Mouse (Mus musculus) brain, embryonic 18.5 days (tissue): ENCODE measurements at regions not wholly inside any gene's neighbourhood (a gene's known extent, or its start where the extent isn't known, plus 50 kb on each side); places are given as distances from the start of the nearest gene placed in this dataset.
A peak's percentile ranks its signal among the peaks of the same experiment; 100 is the strongest.

Source experiments
- DNase-seq: peaks from one replicate; pipeline ENCODE4 v3.0.0-alpha.2; 2012; ENCODE audit warnings: low read depth, low spot score

DNA sequence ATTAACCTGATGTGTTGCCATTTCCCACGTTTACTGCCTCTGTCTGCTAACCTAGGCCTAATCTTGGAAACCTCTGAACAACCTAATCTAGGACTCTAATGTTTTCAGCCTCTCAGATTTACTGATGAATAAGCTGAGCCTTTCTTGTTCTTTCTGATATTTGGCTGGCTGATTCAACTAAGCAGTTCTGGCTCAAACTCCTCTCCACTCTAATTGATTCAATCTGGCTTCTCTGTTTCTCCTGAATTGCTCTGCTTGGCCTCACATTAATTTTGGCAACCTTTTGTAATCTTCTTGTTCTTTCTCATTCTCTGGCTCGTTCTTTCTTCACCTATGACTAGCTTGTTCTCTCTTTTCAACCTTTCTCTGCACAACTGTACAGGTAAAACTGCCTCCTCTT is 1561.2 kb upstream of the Zeb2 start:
- no peak for DNase-seq

DNA sequence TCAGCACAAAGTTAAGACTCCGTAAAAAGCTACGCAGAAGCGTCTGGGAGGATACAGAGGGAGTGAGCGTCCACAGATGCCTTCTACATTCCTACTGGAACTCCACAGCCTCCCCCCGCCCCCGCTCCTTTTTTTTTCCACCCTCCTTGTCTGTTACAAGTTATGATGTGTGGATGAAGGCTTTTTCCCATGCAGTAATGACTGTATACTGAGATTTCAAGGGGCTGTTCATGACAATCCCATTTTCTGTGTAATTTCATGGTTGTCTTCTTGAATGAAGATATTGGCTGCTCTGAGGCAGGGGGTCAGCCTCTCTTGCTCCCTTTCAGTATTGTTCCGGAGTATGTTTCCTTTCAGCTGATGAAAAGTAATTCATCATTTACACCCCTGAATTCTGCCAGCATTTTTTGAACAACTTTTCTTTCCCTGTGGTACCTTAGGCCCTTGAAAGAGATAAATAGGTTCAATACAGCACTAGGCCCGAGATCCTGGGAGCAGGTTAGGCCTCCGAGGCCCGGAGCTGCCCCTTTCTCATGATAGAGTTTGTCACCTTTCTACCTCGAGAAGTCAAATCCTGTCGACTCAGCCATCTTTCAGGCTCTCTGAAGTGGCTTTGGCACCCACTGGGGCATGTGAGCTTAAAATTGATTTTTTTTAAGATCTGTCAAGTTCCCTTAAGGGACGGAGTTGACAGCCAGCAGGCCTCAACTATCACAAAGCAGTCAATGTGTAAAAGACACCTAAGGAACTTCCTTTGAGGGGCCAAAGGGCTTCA is 1552.5 kb upstream of the Zeb2 start:
- DNase-seq: no peak

GRCm38 (mm10) chr2:46666990-46667337 is 1549.8 kb upstream of the Zeb2 start:
- DNase-seq: no peak

GRCm38 (mm10) chr2:46666084-46666989 is 1549.1 kb upstream of the Zeb2 start:
- DNase-seq: peak; percentile 6

- no peak for DNase-seq
Observed at GRCm38 (mm10) chr2:46661876-46662275, 1544.7 kb upstream of the Zeb2 start.

DNA sequence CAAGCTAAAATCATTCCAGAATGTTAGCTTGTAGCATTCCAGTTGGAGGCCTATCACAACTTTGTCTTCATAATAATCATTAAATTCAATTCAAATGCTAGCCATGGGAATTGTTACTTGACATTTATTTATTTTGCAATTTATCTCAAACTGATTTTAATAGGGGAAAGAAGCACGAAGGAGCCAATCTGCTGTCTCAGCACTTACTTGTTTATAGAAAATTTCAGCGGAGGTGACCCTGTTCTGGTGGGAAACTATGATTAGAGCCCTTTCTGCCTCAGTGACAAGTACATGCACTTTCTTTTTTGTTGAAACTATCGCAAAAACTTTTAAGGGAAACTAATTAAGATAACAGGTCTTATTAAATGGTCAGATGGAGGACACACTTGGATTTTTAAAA is 1543.4 kb upstream of the Zeb2 start:
- no peak for DNase-seq

GRCm38 (mm10) chr2:46655289-46655688 is 1538.1 kb upstream of the Zeb2 start:
- DNase-seq: no peak

DNA sequence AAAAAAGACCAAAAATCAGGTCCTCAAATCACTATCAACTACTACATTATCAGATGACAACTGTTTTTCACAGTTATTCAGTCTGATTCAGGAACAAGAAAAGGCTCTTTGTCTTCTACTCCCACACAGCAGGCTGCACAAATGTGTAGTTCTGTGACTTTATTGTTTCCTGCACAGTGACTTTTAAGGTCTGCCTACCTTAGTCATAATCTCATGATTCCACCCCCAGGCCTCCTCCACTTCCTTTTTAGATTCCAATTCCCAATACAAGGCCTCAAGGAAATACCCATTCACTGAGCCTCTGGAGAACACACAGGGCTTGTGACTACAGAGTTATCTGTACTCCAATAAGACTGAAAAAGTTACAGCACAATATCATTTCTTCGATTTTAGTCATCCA is 1535.4 kb upstream of the Zeb2 start:
- no peak for DNase-seq

DNA sequence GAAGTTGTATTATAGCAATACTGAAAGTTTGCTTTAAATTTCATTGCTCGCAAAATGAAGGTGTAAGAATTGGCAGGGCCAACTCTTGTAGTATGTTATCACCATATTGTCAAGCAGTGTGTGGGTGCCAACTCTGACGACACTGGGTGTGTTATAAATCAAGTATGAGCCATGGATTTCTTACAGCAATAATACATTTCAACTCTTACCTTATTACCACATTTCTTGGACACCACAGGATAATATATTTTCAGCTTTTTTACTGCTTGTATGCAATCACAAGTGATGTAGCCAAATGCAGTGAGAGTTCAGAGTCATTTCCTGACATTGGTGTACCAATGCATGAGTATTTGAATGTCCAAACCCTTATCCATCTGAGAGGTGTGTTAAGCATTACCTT is 1529.2 kb upstream of the Zeb2 start:
- no peak for DNase-seq

GRCm38 (mm10) chr2:46609217-46609616 is 1492.0 kb upstream of the Zeb2 start:
- no peak for DNase-seq

- DNase-seq: no peak
Observed at GRCm38 (mm10) chr2:46581773-46582172, 1464.6 kb upstream of the Zeb2 start.

- DNase-seq: no peak
Observed at GRCm38 (mm10) chr2:46570416-46570815, 1453.2 kb upstream of the Zeb2 start.

DNA sequence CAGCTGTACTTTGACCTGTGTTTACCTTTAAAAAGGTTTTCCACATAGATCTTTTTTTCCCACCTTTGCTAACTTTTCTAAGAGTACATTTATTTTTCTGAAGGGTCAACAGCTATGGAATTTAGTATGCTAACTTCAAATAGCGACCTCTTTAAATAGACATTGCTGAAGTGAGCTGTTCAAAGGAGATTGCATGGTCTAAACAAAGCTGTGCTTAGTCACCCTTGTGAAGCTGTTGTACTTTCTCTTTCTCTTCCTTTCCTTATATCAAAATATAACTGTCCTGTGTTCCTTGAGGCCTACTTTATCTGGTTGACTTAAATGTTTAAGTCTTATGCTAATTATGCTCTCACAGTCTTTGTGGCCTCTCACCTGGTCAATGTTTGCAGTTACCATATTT is 1416.2 kb upstream of the Zeb2 start:
- DNase-seq: no peak

DNA sequence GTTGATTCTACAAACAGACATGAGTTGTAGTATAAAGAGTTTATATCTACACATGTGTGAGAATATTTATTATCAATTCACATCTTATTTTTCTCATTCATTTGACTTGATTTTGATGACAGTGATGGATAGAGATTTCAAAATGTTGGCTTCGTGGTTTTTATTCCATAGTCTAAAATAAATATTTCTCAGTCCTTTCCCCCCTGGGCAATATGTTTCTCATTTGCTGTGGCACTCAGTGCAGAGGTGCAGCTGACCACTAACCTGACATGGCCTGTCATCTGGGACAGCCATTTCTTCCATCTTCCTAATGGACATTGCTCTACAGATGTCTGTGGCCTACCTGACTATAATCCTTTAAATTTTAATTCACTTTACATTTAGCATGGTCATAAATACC is 1413.5 kb upstream of the Zeb2 start:
- DNase-seq: no peak

GRCm38 (mm10) chr2:46525223-46525622 is 1408.0 kb upstream of the Zeb2 start:
- DNase-seq: no peak

- no peak for DNase-seq
Observed at GRCm38 (mm10) chr2:46524625-46525024, 1407.4 kb upstream of the Zeb2 start.

GRCm38 (mm10) chr2:46521147-46521965 is 1404.2 kb upstream of the Zeb2 start:
- no peak for DNase-seq

- DNase-seq: no peak
Observed at GRCm38 (mm10) chr2:46512237-46513028, 1395.2 kb upstream of the Zeb2 start.

- no peak for DNase-seq
Observed at GRCm38 (mm10) chr2:46506951-46507350, 1389.8 kb upstream of the Zeb2 start.

- no peak for DNase-seq
Observed at GRCm38 (mm10) chr2:46503074-46503473, 1385.9 kb upstream of the Zeb2 start.

DNA sequence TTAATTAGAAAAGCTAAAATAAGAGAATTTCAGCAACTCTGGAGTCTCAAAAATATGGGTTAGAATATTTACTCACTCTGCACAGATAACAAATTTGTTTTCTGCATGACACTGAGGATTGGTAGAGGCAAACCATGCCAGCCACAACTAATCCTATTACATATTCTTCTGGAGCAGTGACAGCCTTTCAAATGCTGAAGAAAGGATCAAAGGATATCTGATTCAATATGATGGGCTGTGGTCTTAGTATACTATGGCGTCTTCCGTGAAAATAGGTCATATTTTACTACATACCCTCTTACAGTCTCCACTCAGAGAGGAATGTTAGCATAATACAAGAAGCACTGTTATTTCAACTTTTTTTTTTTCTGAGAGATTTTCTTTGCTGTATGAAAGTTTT is 1375.1 kb upstream of the Zeb2 start:
- no peak for DNase-seq
